Mouse (Mus musculus) CH12.LX (cell line): ENCODE data around the gene Gm20388. TPM values are rescaled to one million over a fixed set of nuclear protein-coding genes. Genes with fewer than 3 reads are reported as not detected.

Experiments
- DNase-seq: peaks from one replicate; pipeline ENCODE4 v3.0.0-alpha.2; 2013; ENCODE audit errors: extremely low read depth
- H3K27ac ChIP-seq: 2 replicates; pipeline ENCODE4 v1.5.1; 2012; ENCODE audit warnings: low read depth, mild to moderate bottlenecking, control low read depth, moderate library complexity; ENCODE audit not compliant: insufficient read depth
- H3K27me3 ChIP-seq: replicated peaks from 2 replicates; pipeline ENCODE3; 2012; ENCODE audit warnings: inconsistent platforms
- H3K36me3 ChIP-seq, 2 experiments: replicated peaks in 1 of 2; 2 replicates each; pipeline versions ENCODE3 to v1.6.1; 2012; ENCODE audit warnings: inconsistent platforms in 1 of 2, low read length in 1 of 2, mild to moderate bottlenecking in 1 of 2, mixed read lengths in 1 of 2, moderate library complexity in 1 of 2; ENCODE audit not compliant: control insufficient read depth in 1 of 2, insufficient read depth in 1 of 2
- H3K4me1 ChIP-seq, 2 experiments: 2 replicates each; pipeline ENCODE4 v1.6.1; 2012; ENCODE audit warnings: inconsistent platforms in 1 of 2, moderate library complexity in 1 of 2; ENCODE audit not compliant: insufficient read depth in 2 of 2, control insufficient read depth in 1 of 2
- H3K4me2 ChIP-seq: 2 replicates; pipeline ENCODE4 v1.6.1; 2012; ENCODE audit warnings: low read depth, mild to moderate bottlenecking, control low read depth; ENCODE audit not compliant: poor library complexity, insufficient read depth, severe bottlenecking
- H3K4me3 ChIP-seq, 3 experiments: fragments of 150-350 bp in 1 of 3; sonication (generic) in 1 of 3; replicated peaks in 1 of 3; 2 replicates each; pipeline versions ENCODE3 to v1.5.1; 2011 to 2012; ENCODE audit warnings: low read depth in 2 of 3, low read length in 2 of 3, mild to moderate bottlenecking in 2 of 3, moderate library complexity in 2 of 3, control low read depth in 1 of 3, improper control_type of control experiment in 1 of 3, inconsistent platforms in 1 of 3, mixed read lengths in 1 of 3; ENCODE audit not compliant: poor library complexity in 1 of 3
- H3K79me2 ChIP-seq: replicated peaks from 2 replicates; pipeline ENCODE4 v1.6.1; 2012; ENCODE audit warnings: mild to moderate bottlenecking, moderate library complexity; ENCODE audit not compliant: control insufficient read depth, poor library complexity, insufficient read depth, severe bottlenecking; ENCODE audit errors: extremely low read depth
- H3K9ac ChIP-seq: 2 replicates; pipeline ENCODE4 v1.6.1; 2012; ENCODE audit warnings: low read depth, mild to moderate bottlenecking, control low read depth, moderate library complexity; ENCODE audit not compliant: insufficient read depth
- H3K9me3 ChIP-seq: replicated peaks from 2 replicates; pipeline ENCODE3; 2012; ENCODE audit warnings: low read length, inconsistent platforms, mixed read lengths
- CHD1 ChIP-seq: IDR thresholded peaks from 2 replicates; pipeline ENCODE4 v1.6.1; 2012; ENCODE audit warnings: low read depth, low read length, improper control_type of control experiment, inconsistent platforms
- CTCF ChIP-seq, 2 experiments: IDR thresholded peaks in 1 of 2; conservative IDR thresholded peaks in 1 of 2; 2 replicates each; pipeline ENCODE4 v1.5.1; 2011 to 2012; ENCODE audit warnings: low read depth in 2 of 2, low read length in 2 of 2, improper control_type of control experiment in 1 of 2, inconsistent platforms in 1 of 2, mild to moderate bottlenecking in 1 of 2, moderate library complexity in 1 of 2
- E2F4 ChIP-seq: IDR thresholded peaks from 2 replicates; pipeline ENCODE4 v1.6.1; 2011; ENCODE audit warnings: low read depth, low read length, improper control_type of control experiment; ENCODE audit not compliant: insufficient replicate concordance
- ELF1 ChIP-seq: IDR thresholded peaks from 2 replicates; pipeline ENCODE4 v1.6.1; 2014; ENCODE audit warnings: low read depth, mild to moderate bottlenecking, inconsistent platforms, low read length, improper control_type of control experiment
- GABPA ChIP-seq: IDR thresholded peaks from 2 replicates; pipeline ENCODE4 v1.6.1; 2012; ENCODE audit warnings: low read depth, low read length, improper control_type of control experiment, inconsistent platforms; ENCODE audit not compliant: insufficient replicate concordance
- JUND ChIP-seq: conservative IDR thresholded peaks from 2 replicates; pipeline ENCODE4 v1.6.1; 2011; ENCODE audit warnings: low read depth, low read length, improper control_type of control experiment
- MAX ChIP-seq: IDR thresholded peaks from 2 replicates; pipeline ENCODE4 v1.6.1; 2011; ENCODE audit warnings: low read length, improper control_type of control experiment
- MAZ ChIP-seq: IDR thresholded peaks from 2 replicates; pipeline ENCODE4 v1.6.1; 2012; ENCODE audit warnings: low read depth, mild to moderate bottlenecking, inconsistent platforms, low read length, improper control_type of control experiment, moderate library complexity
- MEF2A ChIP-seq: IDR thresholded peaks from 2 replicates; pipeline ENCODE4 v1.6.1; 2014; ENCODE audit warnings: low read depth, mild to moderate bottlenecking, inconsistent platforms, low read length, improper control_type of control experiment, borderline replicate concordance
- MYC ChIP-seq: IDR thresholded peaks from 2 replicates; pipeline ENCODE4 v1.6.1; 2011; ENCODE audit warnings: low read depth, mild to moderate bottlenecking, improper control_type of control experiment, low read length
- NELFE ChIP-seq: IDR thresholded peaks from 2 replicates; pipeline ENCODE4 v1.6.1; 2011; ENCODE audit warnings: low read depth, low read length, improper control_type of control experiment
- POLR2A ChIP-seq: IDR thresholded peaks from 2 replicates; pipeline ENCODE4 v1.6.1; 2011; ENCODE audit warnings: low read depth, mild to moderate bottlenecking, improper control_type of control experiment, low read length
- POLR2AphosphoS2 ChIP-seq: IDR thresholded peaks from 2 replicates; pipeline ENCODE4 v1.6.1; 2011; ENCODE audit warnings: low read depth, low read length, improper control_type of control experiment
- RAD21 ChIP-seq: IDR thresholded peaks from 2 replicates; pipeline ENCODE4 v1.6.1; 2011; ENCODE audit warnings: low read depth, mild to moderate bottlenecking, low read length, improper control_type of control experiment, moderate library complexity
- RCOR1 ChIP-seq: conservative IDR thresholded peaks from 2 replicates; pipeline ENCODE4 v1.6.1; 2012; ENCODE audit warnings: low read depth, mild to moderate bottlenecking, inconsistent platforms, low read length, improper control_type of control experiment
- SIN3A ChIP-seq: IDR thresholded peaks from 2 replicates; pipeline ENCODE4 v1.6.1; 2012; ENCODE audit warnings: low read length, improper control_type of control experiment, inconsistent platforms
- TBP ChIP-seq: conservative IDR thresholded peaks from 2 replicates; pipeline ENCODE4 v1.6.1; 2011; ENCODE audit warnings: low read depth, low read length, improper control_type of control experiment
- TCF12 ChIP-seq: IDR thresholded peaks from 2 replicates; pipeline ENCODE4 v1.6.1; 2014; ENCODE audit warnings: low read depth, mild to moderate bottlenecking, inconsistent platforms, low read length, improper control_type of control experiment
- UBTF ChIP-seq: IDR thresholded peaks from 2 replicates; pipeline ENCODE4 v1.6.1; 2012; ENCODE audit warnings: low read depth, mild to moderate bottlenecking, inconsistent platforms, low read length, improper control_type of control experiment, moderate library complexity
- ZKSCAN1 ChIP-seq: IDR thresholded peaks from 2 replicates; pipeline ENCODE4 v1.6.1; 2012; ENCODE audit warnings: low read depth, inconsistent platforms, low read length, improper control_type of control experiment, borderline replicate concordance
- ZNF384 ChIP-seq: IDR thresholded peaks from 2 replicates; pipeline ENCODE4 v1.6.1; 2012; ENCODE audit warnings: low read depth, low read length, improper control_type of control experiment, inconsistent platforms
- dilution Hi-C: fragments of 300-500 bp; cut with MboI; formaldehyde crosslinking; loops from 2 replicates; pipeline ENCODE4 v1.14.3; 2020; ENCODE audit warnings: low sequenced_read_pairs; ENCODE audit not compliant: extremely low pct_unique_long_range_greater_than_20kb, extremely low pct_ligation_motif_present
- in situ Hi-C: fragments of 300-500 bp; cut with MboI; formaldehyde crosslinking; loops from 3 replicates; pipeline ENCODE4 v1.14.3; 2019; ENCODE audit warnings: low sequenced_read_pairs, low pct_ligation_motif_present, low pct_unique_long_range_greater_than_20kb, mixed read lengths
- polyA plus RNA-seq: library from polyadenylated mRNA; unstranded; fragments of >175 nt; gene quantifications from 2 replicates; pipeline ENCODE4 v1.2.1, GENCODE M21; 2012; ENCODE audit warnings: low read depth; ENCODE audit not compliant: insufficient read length
- total RNA-seq, 2 experiments: library from RNA; depleted of rRNA; stranded (reverse); fragments of 300-350 nt in 1 of 2; fragments of >200 nt in 1 of 2; gene quantifications; 2 replicates each; pipeline ENCODE4 v1.2.3; 2012 to 2014

Gene Gm20388
- total and polyA plus RNA-seq, 3 experiments: 14.8 to 26.3 (median 22.2) TPM

DNA sequence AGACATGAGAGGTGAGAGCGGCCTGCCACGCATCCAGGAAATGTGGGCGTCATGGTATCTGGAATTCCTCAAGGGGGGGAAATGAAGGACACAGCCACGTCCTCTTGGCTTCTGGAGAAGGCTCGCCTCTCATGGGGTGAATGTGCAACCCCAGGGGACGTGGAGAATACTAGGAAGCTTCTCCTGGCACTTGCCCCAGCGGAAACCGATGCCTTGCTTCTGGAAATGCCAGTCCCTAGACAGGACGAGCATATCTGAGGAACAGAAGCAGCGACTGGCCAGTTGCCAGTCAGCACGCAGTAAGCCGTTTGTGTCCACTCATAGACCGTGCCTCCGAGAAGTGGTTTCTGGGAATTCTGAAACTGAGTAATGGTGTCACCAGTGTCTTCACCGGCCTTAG lies 126.6 kb downstream of the Gm20388 start:
- dilution Hi-C loops: no loop called here
- Histone ChIP-seq H3K27ac (no peak overlapping the region), H3K4me3 (no peak overlapping the region), H3K9ac (no peak overlapping the region), H3K27me3 (peaks cover 51% of the 10 kb centered on the region), H3K4me1 (peaks cover 3 to 5% of the 10 kb centered on the region in 2 experiments; a peak in 1 of 4 replicates)
- DNase-seq: no peak
- no peak for TF ChIP-seq TCF12
- TF ChIP-seq CHD1: no peak
- TF ChIP-seq RAD21: no peak
- no peak for TF ChIP-seq CTCF (conservative IDR thresholded peaks at IDR 0.05 in 1 of 2, IDR thresholded peaks at IDR 0.05 in 1 of 2; ENCODE audit: low read depth in 2 of 2, low read length in 2 of 2)
- TF ChIP-seq POLR2A: no peak
- TF ChIP-seq ZNF384: no peak
- no peak for TF ChIP-seq TBP
- no peak for TF ChIP-seq MAZ
- TF ChIP-seq POLR2AphosphoS2: no peak
- TF ChIP-seq GABPA: no peak
- TF ChIP-seq SIN3A: no peak
- TF ChIP-seq, all 38 proteins: peak for 0
- Histone ChIP-seq H3K79me2 (no peaks in the 10 kb centered on the region), H3K4me2 (no peak overlapping the region), H3K9me3 (no peaks in the 10 kb centered on the region), H3K36me3 (no peaks in the 10 kb centered on the region)
- in situ Hi-C loops: no loop called here

DNA sequence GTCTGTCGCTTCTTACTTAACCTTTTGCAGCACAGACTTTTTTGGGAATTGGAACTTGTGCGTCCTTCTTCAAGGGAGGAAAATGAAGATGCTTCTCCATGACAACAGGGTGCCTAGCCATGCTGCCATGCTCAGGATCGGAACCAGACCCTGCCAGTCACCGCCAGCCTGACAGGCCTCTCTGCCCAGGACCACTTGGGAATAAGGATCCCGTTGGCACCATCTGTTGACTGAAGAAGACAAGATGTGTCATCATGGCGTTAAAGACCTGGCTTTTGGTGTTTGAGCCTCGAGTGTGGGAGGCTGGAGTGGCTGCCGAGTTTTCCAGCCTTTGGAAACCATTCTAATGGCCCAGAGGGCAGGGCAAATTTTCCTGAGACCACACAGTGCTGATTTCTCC lies 127.0 kb downstream of the Gm20388 start:
- dilution Hi-C loops: no loop called here
- Histone ChIP-seq H3K4me3 (no peak overlapping the region), H3K27me3 (peaks cover 54% of the 10 kb centered on the region), H3K79me2 (no peaks in the 10 kb centered on the region), H3K36me3 (no peaks in the 10 kb centered on the region)
- no peak for DNase-seq
- TF ChIP-seq MYC: no peak
- no peak for TF ChIP-seq POLR2AphosphoS2
- TF ChIP-seq ZKSCAN1: no peak
- TF ChIP-seq, all 38 proteins: peak for 0
- in situ Hi-C loops: no loop called here
- Histone ChIP-seq H3K9ac (no peak overlapping the region), H3K9me3 (no peaks in the 10 kb centered on the region), H3K4me2 (no peak overlapping the region), H3K27ac (no peak overlapping the region), H3K4me1 (peaks cover 3 to 5% of the 10 kb centered on the region in 2 experiments; a peak in 1 of 4 replicates)

- no peaks in the 10 kb centered on the region for H3K79me2 ChIP-seq
- H3K4me3 ChIP-seq: no peak overlapping the region
- H3K36me3 ChIP-seq: no peaks in the 10 kb centered on the region
- no peaks in the 10 kb centered on the region for H3K4me1 ChIP-seq
- H3K9me3 ChIP-seq: no peaks in the 10 kb centered on the region
- TF ChIP-seq GABPA: no peak
- no peak for TF ChIP-seq MAZ
- TF ChIP-seq MEF2A: no peak
- TF ChIP-seq E2F4: no peak
- no peak for TF ChIP-seq UBTF
- TF ChIP-seq SIN3A: no peak
- no peak for TF ChIP-seq TBP
- TF ChIP-seq RCOR1: no peak
- no peak for TF ChIP-seq ELF1
- TF ChIP-seq TCF12: no peak
- no peak for TF ChIP-seq JUND
- no peak for TF ChIP-seq MYC
- TF ChIP-seq NELFE: no peak
- no peak for TF ChIP-seq MAX
- H3K27ac ChIP-seq: no peak overlapping the region
- dilution Hi-C loops: no loop called here
- in situ Hi-C loops: no loop called here
- H3K9ac ChIP-seq: no peak overlapping the region
- DNase-seq: no peak
- no peak overlapping the region for H3K4me2 ChIP-seq
- H3K27me3 ChIP-seq: peaks cover 62% of the 10 kb centered on the region
These were observed 128.1 kb downstream of the Gm20388 start for GRCm38 (mm10) chr8:120038741-120039140.
